Mouse (Mus musculus) lung, postnatal 0 days (tissue): ENCODE data around the gene D930048N14Rik. TPM values are rescaled to one million over a fixed set of nuclear protein-coding genes. Genes with fewer than 3 reads are reported as not detected.

ENCODE experiments used
- ATAC-seq: fragments of 200-750 bp; cut with Nextera tagmentation; 2 replicates; pipeline ENCODE4 v1.8.0; 2017; ENCODE audit warnings: moderate library complexity
- DNase-seq: peaks from one replicate; pipeline ENCODE4 v3.0.0-alpha.2; 2016; ENCODE audit warnings: low spot score
- H3K27ac ChIP-seq: fragments of 300-500 bp; sonication (generic); 2 replicates; pipeline ENCODE4 v1.5.1; 2014; ENCODE audit warnings: antibody characterized with exemption, mild to moderate bottlenecking, low read length, mixed read lengths
- H3K27me3 ChIP-seq: fragments of 300-500 bp; sonication (generic); replicated peaks from 2 replicates; pipeline ENCODE4 v1.6.1; 2014; ENCODE audit warnings: low read length, mixed read lengths; ENCODE audit not compliant: insufficient read depth
- H3K36me3 ChIP-seq: fragments of 300-500 bp; sonication (generic); 2 replicates; pipeline ENCODE4 v1.6.1; 2014; ENCODE audit warnings: low read length, mixed read lengths; ENCODE audit not compliant: insufficient read depth
- H3K4me1 ChIP-seq: fragments of 300-500 bp; sonication (generic); 2 replicates; pipeline ENCODE4 v1.6.1; 2014; ENCODE audit warnings: antibody characterized with exemption, low read depth, low read length, mixed read lengths; ENCODE audit not compliant: insufficient read depth
- H3K4me2 ChIP-seq: fragments of 300-500 bp; sonication (generic); replicated peaks from 2 replicates; pipeline ENCODE4 v1.6.1; 2014; ENCODE audit warnings: low read depth, mild to moderate bottlenecking, low read length, moderate library complexity, mixed read lengths
- H3K4me3 ChIP-seq: fragments of 300-500 bp; sonication (generic); 2 replicates; pipeline ENCODE4 v1.5.1; 2014; ENCODE audit warnings: low read depth, low read length
- H3K9ac ChIP-seq: fragments of 300-500 bp; sonication (generic); replicated peaks from 2 replicates; pipeline ENCODE4 v1.6.1; 2014; ENCODE audit warnings: low read depth, mild to moderate bottlenecking
- H3K9me3 ChIP-seq: fragments of 300-500 bp; sonication (generic); 2 replicates; pipeline ENCODE4 v1.6.1; 2016; ENCODE audit warnings: low read length, mixed read lengths
- CTCF ChIP-seq: IDR thresholded peaks from 2 replicates; pipeline ENCODE4 v1.5.1; 2016; ENCODE audit warnings: antibody characterized with exemption, mild to moderate bottlenecking
- EP300 ChIP-seq: IDR thresholded peaks from 2 replicates; pipeline ENCODE4 v1.6.1; 2016; ENCODE audit warnings: antibody characterized with exemption, mild to moderate bottlenecking, control low read depth
- WGBS: fragments of 180-500 bp; shearing (Covaris S2); extraction: QIAGEN DNeasy Blood & Tissue Kit; methylation state at CpG from one replicate; pipeline ENCODE4 v1.1.7; 2014; 5-methylcytosine and 5-hydroxymethylcytosine counted together
- polyA plus RNA-seq: library from polyadenylated mRNA; unstranded; fragments of >200 nt; fragmentation: Nextera tagmentation; extraction: Ambion mirVana; gene quantifications from 2 replicates; pipeline ENCODE4 v1.2.1, GENCODE M21; 2015

D930048N14Rik gene
- polyA plus RNA-seq, 1 experiment from 2014 or later, result 2.5 TPM

- Histone ChIP-seq H3K27ac (no peak overlapping the region), H3K4me2 (no peak overlapping the region), H3K4me3 (no peak overlapping the region), H3K36me3 (no peaks in the 10 kb centered on the region), H3K4me1 (no peaks in the 10 kb centered on the region), H3K27me3 (no peaks in the 10 kb centered on the region), H3K9ac (no peak overlapping the region), H3K9me3 (no peaks in the 10 kb centered on the region)
- DNase-seq, result no peak
- WGBS, result 97% methylated on average over 4 of the region's 4 CpGs
- TF ChIP-seq CTCF, result no peak
- no peak for TF ChIP-seq EP300
- no peak for ATAC-seq
Measured at GRCm38 (mm10) chr11:51652889-51653418, 2.2 kb downstream of the D930048N14Rik start.

- Histone ChIP-seq H3K36me3 (no peaks in the 10 kb centered on the region), H3K4me1 (no peaks in the 10 kb centered on the region; the same call in 1 of the 2 replicates), H3K4me2 (no peak overlapping the region), H3K9me3 (no peaks in the 10 kb centered on the region), H3K4me3 (no peak overlapping the region), H3K9ac (no peak overlapping the region), H3K27me3 (no peaks in the 10 kb centered on the region), H3K27ac (no peak overlapping the region)
- no peak for ATAC-seq
- no peak for DNase-seq
- TF ChIP-seq EP300 (no peak), CTCF (no peak)
- WGBS, result 78% methylated on average over 6 of the region's 6 CpGs
Measured at GRCm38 (mm10) chr11:51653736-51654135, 3.0 kb downstream of the D930048N14Rik start.

- ATAC-seq, result no peak
- H3K9me3 ChIP-seq, result no peaks in the 10 kb centered on the region
- no peak for DNase-seq
- no peak for TF ChIP-seq CTCF
- no peak for TF ChIP-seq EP300
- H3K9ac ChIP-seq, result no peak overlapping the region
- no peak overlapping the region for H3K4me3 ChIP-seq
- H3K4me2 ChIP-seq, result no peak overlapping the region
- WGBS, result 89% methylated on average over 3 of the region's 3 CpGs
- no peak overlapping the region for H3K27ac ChIP-seq
- H3K4me1 ChIP-seq, result no peaks in the 10 kb centered on the region; the same call in 1 of the 2 replicates
- H3K27me3 ChIP-seq, result no peaks in the 10 kb centered on the region
- no peaks in the 10 kb centered on the region for H3K36me3 ChIP-seq
Measured at GRCm38 (mm10) chr11:51654891-51655290, 4.1 kb downstream of the D930048N14Rik start.

DNA sequence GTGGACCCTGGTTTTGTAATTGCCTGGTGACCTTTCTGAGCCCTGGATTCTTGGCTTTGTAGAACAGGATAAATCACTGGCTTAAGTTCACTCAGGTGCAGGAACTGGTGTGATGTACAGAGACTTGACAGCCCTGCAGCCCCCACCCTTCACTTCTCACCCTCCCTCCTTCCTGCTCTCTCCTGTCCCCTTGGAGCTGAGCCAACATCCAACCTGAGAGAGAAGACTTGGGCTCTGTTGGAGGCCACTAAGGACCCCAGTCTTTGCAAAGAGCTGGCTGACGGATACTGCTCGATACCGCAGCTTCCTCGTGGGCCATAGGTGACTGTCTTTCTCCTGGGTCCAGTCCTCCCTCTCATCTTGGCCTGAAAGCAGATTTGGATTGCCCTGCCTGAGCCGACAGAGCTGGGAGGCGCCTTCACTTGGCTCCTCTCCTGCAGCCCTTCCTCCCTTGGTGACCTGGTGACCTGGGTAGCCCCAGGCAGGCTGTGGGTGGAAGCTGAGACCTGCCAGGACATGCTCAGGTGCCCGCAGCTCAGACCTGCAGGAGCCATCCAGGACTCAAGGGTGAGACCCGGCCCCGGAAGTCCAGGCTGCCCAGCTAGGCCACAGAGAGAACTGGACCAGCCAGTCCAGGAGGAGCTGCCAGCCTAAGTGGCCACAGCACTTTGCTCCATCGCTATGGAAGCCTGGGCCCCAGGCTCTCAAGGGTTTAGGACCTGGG is 6.2 kb downstream of the D930048N14Rik start:
- Histone ChIP-seq H3K4me2 (no peak overlapping the region), H3K27ac (peak overlapping the region; percentile 29; the same call in 1 of the 2 replicates), H3K9me3 (no peaks in the 10 kb centered on the region), H3K4me1 (no peaks in the 10 kb centered on the region; the same call in 1 of the 2 replicates), H3K27me3 (no peaks in the 10 kb centered on the region), H3K4me3 (no peak overlapping the region), H3K9ac (no peak overlapping the region), H3K36me3 (no peaks in the 10 kb centered on the region)
- no peak for DNase-seq
- TF ChIP-seq CTCF, result no peak
- no peak for TF ChIP-seq EP300
- WGBS, result 54% methylated on average over 10 of the region's 10 CpGs
- peak; percentile 54 for ATAC-seq

GRCm38 (mm10) chr11:51658291-51658690 is 7.5 kb downstream of the D930048N14Rik start:
- Histone ChIP-seq H3K9me3 (no peaks in the 10 kb centered on the region), H3K27me3 (no peaks in the 10 kb centered on the region), H3K4me2 (no peak overlapping the region), H3K4me1 (no peaks in the 10 kb centered on the region; the same call in 1 of the 2 replicates), H3K27ac (peak overlapping the region; percentile 40; the same call in 1 of the 2 replicates), H3K4me3 (no peak overlapping the region), H3K9ac (no peak overlapping the region), H3K36me3 (no peaks in the 10 kb centered on the region)
- 32% methylated on average over 7 of the region's 7 CpGs for WGBS
- no peak for TF ChIP-seq EP300
- no peak for TF ChIP-seq CTCF
- DNase-seq, result no peak
- peak; percentile 14; the same call in 1 of the 2 replicates for ATAC-seq

GRCm38 (mm10) chr11:51658705-51659104 is 8.0 kb downstream of the D930048N14Rik start:
- Histone ChIP-seq H3K4me1 (no peaks in the 10 kb centered on the region; the same call in 1 of the 2 replicates), H3K27me3 (no peaks in the 10 kb centered on the region), H3K4me3 (no peak overlapping the region), H3K36me3 (no peaks in the 10 kb centered on the region), H3K9me3 (no peaks in the 10 kb centered on the region), H3K27ac (0 out of 2 replicates have a peak overlapping the region, but pooled peaks have one; percentile 40), H3K4me2 (no peak overlapping the region), H3K9ac (no peak overlapping the region)
- 24% methylated on average over 6 of the region's 6 CpGs for WGBS
- DNase-seq, result peak; percentile 73
- ATAC-seq, result peak; percentile 82
- TF ChIP-seq CTCF (no peak), EP300 (no peak)
